Mouse (Mus musculus) small intestine, adult 2 months (tissue): ENCODE results near the gene Opalin.

ENCODE experiments used
- CTCF ChIP-seq: fragments of 200-500 bp; IDR thresholded peaks from 2 replicates; pipeline ENCODE4 v1.5.1; 2012; ENCODE audit warnings: low read depth, mild to moderate bottlenecking, control low read depth, inconsistent platforms, low read length, moderate library complexity, mixed read lengths; ENCODE audit not compliant: insufficient replicate concordance, insufficient read length; ENCODE audit errors: extremely low read depth
- POLR2A ChIP-seq: fragments of 200-500 bp; IDR thresholded peaks from 2 replicates; pipeline ENCODE4 v1.6.1; 2012; ENCODE audit warnings: low read depth, mild to moderate bottlenecking, control low read depth, inconsistent platforms, low read length, moderate library complexity

DNA sequence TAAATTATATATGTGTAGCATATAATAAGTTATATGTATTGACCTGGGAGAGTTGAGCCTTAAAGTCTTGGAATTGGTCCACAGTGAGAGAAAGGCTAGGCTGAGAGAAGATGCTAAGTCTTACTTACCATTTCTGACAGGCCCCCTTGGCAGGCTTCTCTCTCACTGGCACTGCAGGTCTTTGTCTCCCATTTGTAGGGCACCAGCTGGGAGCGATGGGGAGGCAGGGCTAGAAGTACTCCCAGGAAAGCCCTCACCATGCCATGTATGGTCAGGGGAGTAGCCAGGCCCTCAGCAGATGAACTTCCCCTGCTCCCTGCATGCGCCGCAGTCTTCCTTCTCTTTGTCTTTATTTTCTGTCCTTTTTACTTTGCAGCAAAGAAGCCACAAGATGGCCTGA is at the start of gene Opalin:
- TF ChIP-seq CTCF = no peak
- no peak for TF ChIP-seq POLR2A
